ENCODE assay signal across 25 mouse cellular contexts in the genomic region with DNA sequence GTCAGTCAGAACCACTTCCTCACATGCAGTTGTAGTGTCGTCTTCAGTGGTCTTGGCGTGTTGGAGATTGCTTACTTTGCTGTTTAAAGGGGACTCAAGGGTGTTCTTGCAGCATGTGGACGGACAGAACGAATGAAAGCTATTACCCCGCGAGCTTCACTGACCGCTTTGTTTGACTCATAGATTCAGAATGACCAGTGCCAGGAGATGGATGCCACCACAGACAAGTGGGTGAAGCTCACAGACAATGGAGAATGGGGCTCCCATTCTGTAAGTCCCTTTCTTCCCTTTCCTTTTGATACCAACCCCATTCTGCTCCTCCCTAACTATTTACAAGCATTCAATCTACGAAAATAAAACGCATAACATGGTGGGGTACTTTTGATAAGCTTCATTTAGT.
DNase-seq lines count a peak whose midpoint lies in the region; TF ChIP-seq lines count a peak whose summit lies in the region.
"Had no signal": no experiment of that assay in that cellular context is flagged by ENCODE, and none has a peak within 500 bp of the region (broad histone marks: within the 10 kb centered on the region; RNA-seq: fewer than 3 reads in every experiment).

No protein-coding gene starts in this region.

- H3K27me3 ChIP-seq in CH12.LX (replicated peaks), result no peaks in the 10 kb centered on the region
- H3K27me3 ChIP-seq: embryonic facial prominence, embryonic 12.5 days; embryonic facial prominence, embryonic 15.5 days; heart, embryonic 12.5 days; heart, embryonic 15.5 days; hindbrain, embryonic 13.5 days; intestine, embryonic 15.5 days had no signal

- in situ Hi-C loops in CH12.LX (cut with MboI; ENCODE audit: low pct_ligation_motif_present, low pct_unique_long_range_greater_than_20kb, low sequenced_read_pairs), result no loop called here

- peak overlapping the region; percentile 22; the same call in 1 of the 2 replicates for H3K4me2 ChIP-seq in CH12.LX (ENCODE audit: insufficient read depth, low read depth, poor library complexity, severe bottlenecking)
- H3K4me2 ChIP-seq: embryonic facial prominence, embryonic 12.5 days; embryonic facial prominence, embryonic 15.5 days; heart, embryonic 12.5 days; heart, embryonic 15.5 days; hindbrain, embryonic 13.5 days; intestine, embryonic 15.5 days had no signal

- no peak overlapping the region for H3K9ac ChIP-seq in CH12.LX (ENCODE audit: insufficient read depth, low read depth)
- H3K9ac ChIP-seq: embryonic facial prominence, embryonic 12.5 days; embryonic facial prominence, embryonic 15.5 days; forebrain, postnatal 0 days; heart, embryonic 12.5 days; heart, embryonic 15.5 days; hindbrain, embryonic 13.5 days; intestine, embryonic 15.5 days had no signal

- no peak overlapping the region for H3K4me3 ChIP-seq in layer of hippocampus, adult 2 months
- no peak overlapping the region for H3K4me3 ChIP-seq in CH12.LX (replicated peaks in 1 of 3; ENCODE audit: low read depth in 2 of 3, low read length in 2 of 3, poor library complexity in 1 of 3)
- no peak overlapping the region for H3K4me3 ChIP-seq in cortical plate, adult 2 months (ENCODE audit: insufficient read depth, low read length)
- H3K4me3 ChIP-seq: embryonic facial prominence, embryonic 12.5 days; embryonic facial prominence, embryonic 15.5 days; heart, embryonic 12.5 days; heart, embryonic 15.5 days; hindbrain, embryonic 10.5 days; hindbrain, embryonic 13.5 days; intestine, embryonic 15.5 days had no signal

- TF ChIP-seq EP300 in CH12.LX (IDR thresholded peaks at IDR 0.05; ENCODE audit: low read length), result no peak

- peak; percentile 3 for DNase-seq in cerebellum, adult 11 months
- DNase-seq in cerebellum, adult 8-10 months, result no peak
- DNase-seq in layer of hippocampus, adult 2 months (ENCODE audit: low spot score in 2 of 2), result no peak
- DNase-seq in layer of hippocampus, adult 11-12 months (ENCODE audit: low spot score), result no peak
- DNase-seq in CH12.LX (ENCODE audit: extremely low read depth), result no peak
- no peak for DNase-seq in heart, adult 11 months
- no peak for DNase-seq in right cerebral cortex, postnatal 4 days
- DNase-seq: adrenal gland, adult 2 months; adrenal gland, postnatal 14 days; cerebellum, adult 18-20 months; cerebellum, postnatal 10 days; forebrain, postnatal 0 days; gastrocnemius, postnatal 10 days; gastrocnemius, postnatal 36 days; heart, postnatal 10 days; heart, postnatal 36 days had no signal

- dilution Hi-C loops in CH12.LX (cut with MboI; ENCODE audit: extremely low pct_ligation_motif_present, extremely low pct_unique_long_range_greater_than_20kb, low sequenced_read_pairs), result no loop called here

- H3K27ac ChIP-seq in layer of hippocampus, adult 2 months, result peak overlapping the region; percentile 46
- H3K27ac ChIP-seq in CH12.LX (ENCODE audit: insufficient read depth, low read depth), result no peak overlapping the region
- H3K27ac ChIP-seq in cortical plate, adult 2 months (ENCODE audit: insufficient read depth, low read length), result peak overlapping the region; percentile 95; the same call in 1 of the 2 replicates
- H3K27ac ChIP-seq: embryonic facial prominence, embryonic 12.5 days; embryonic facial prominence, embryonic 15.5 days; heart, embryonic 15.5 days; hindbrain, embryonic 10.5 days; hindbrain, embryonic 13.5 days; intestine, embryonic 15.5 days had no signal

- TF ChIP-seq RAD21 in CH12.LX (IDR thresholded peaks at IDR 0.05; ENCODE audit: low read depth, low read length), result no peak

- H3K4me1 ChIP-seq in CH12.LX (ENCODE audit: control insufficient read depth in 1 of 2, insufficient read depth in 2 of 2), result peaks cover 0 to 3% of the 10 kb centered on the region in 2 experiments; a peak in 1 of 4 replicates
- no peaks in the 10 kb centered on the region for H3K4me1 ChIP-seq in cortical plate, adult 2 months (ENCODE audit: control insufficient read depth, insufficient read depth, low read length)
- H3K4me1 ChIP-seq: embryonic facial prominence, embryonic 12.5 days; embryonic facial prominence, embryonic 15.5 days; heart, embryonic 12.5 days; heart, embryonic 15.5 days; hindbrain, embryonic 10.5 days; hindbrain, embryonic 13.5 days; intestine, embryonic 15.5 days had no signal

- H3K79me2 ChIP-seq in CH12.LX (replicated peaks; ENCODE audit: control insufficient read depth, extremely low read depth, insufficient read depth, poor library complexity, severe bottlenecking), result no peaks in the 10 kb centered on the region

- H3K36me3 ChIP-seq in CH12.LX (replicated peaks in 1 of 2; ENCODE audit: control insufficient read depth in 1 of 2, insufficient read depth in 1 of 2, low read length in 1 of 2), result no peaks in the 10 kb centered on the region
- H3K36me3 ChIP-seq: embryonic facial prominence, embryonic 12.5 days; embryonic facial prominence, embryonic 15.5 days; G1E; heart, embryonic 12.5 days; heart, embryonic 15.5 days; hindbrain, embryonic 10.5 days; intestine, embryonic 15.5 days had no signal

- no peak for TF ChIP-seq POLR2A in CH12.LX (IDR thresholded peaks at IDR 0.05; ENCODE audit: low read depth, low read length)
- TF ChIP-seq POLR2A in cortical plate, adult 2 months (IDR thresholded peaks at IDR 0.05; ENCODE audit: extremely low read depth, insufficient read depth, low read length), result no peak

- no peak for TF ChIP-seq CTCF in layer of hippocampus, adult 2 months (conservative IDR thresholded peaks at IDR 0.05)
- TF ChIP-seq CTCF in CH12.LX (conservative IDR thresholded peaks at IDR 0.05 in 1 of 2, IDR thresholded peaks at IDR 0.05 in 1 of 2; ENCODE audit: low read depth in 2 of 2, low read length in 2 of 2), result no peak
- TF ChIP-seq CTCF in cortical plate, adult 2 months (IDR thresholded peaks at IDR 0.05; ENCODE audit: extremely low read depth, insufficient read depth, low read length), result no peak

- no peaks in the 10 kb centered on the region for H3K9me3 ChIP-seq in CH12.LX (replicated peaks; ENCODE audit: low read length)
- H3K9me3 ChIP-seq: embryonic facial prominence, embryonic 12.5 days; embryonic facial prominence, embryonic 15.5 days; G1E; heart, embryonic 12.5 days; heart, embryonic 15.5 days; hindbrain, embryonic 10.5 days; hindbrain, embryonic 13.5 days; intestine, embryonic 15.5 days had no signal

TF ChIP-seq in CH12.LX, 34 proteins besides CTCF, POLR2A, EP300 and RAD21:
- TF ChIP-seq MAFK (IDR thresholded peaks at IDR 0.05; ENCODE audit: insufficient replicate concordance, low read length) (no peak), NELFE (IDR thresholded peaks at IDR 0.05; ENCODE audit: low read depth, low read length) (no peak), GABPA (IDR thresholded peaks at IDR 0.05; ENCODE audit: insufficient replicate concordance, low read depth, low read length) (no peak), TCF12 (IDR thresholded peaks at IDR 0.05; ENCODE audit: low read depth, low read length) (no peak), ZMIZ1 (IDR thresholded peaks at IDR 0.05; ENCODE audit: low read depth, low read length) (no peak), ZNF384 (IDR thresholded peaks at IDR 0.05; ENCODE audit: low read depth, low read length) (no peak)
TF ChIP-seq in CH12.LX: peak in this region for 0.
